ENCODE assay signal across 10 mouse cellular contexts in genomic region chr16:31493550-31493965, GRCm38 (mm10).
DNase-seq lines count a peak whose midpoint lies in the region; ATAC-seq and TF ChIP-seq lines count a peak whose summit lies in the region.
"Had no signal": no experiment of that assay in that cellular context is flagged by ENCODE, and none has a peak within 500 bp of the region (broad histone marks: within the 10 kb centered on the region; RNA-seq: fewer than 3 reads in every experiment).

No protein-coding gene starts in this region.

- intact Hi-C loops in gastrocnemius, adult 2 months (cut with DNase I): no loop called here

- H3K27me3 ChIP-seq in lung, postnatal 0 days (replicated peaks; ENCODE audit: insufficient read depth, low read length): no peaks in the 10 kb centered on the region
- no peaks in the 10 kb centered on the region for H3K27me3 ChIP-seq in forebrain, embryonic 15.5 days
- no peaks in the 10 kb centered on the region for H3K27me3 ChIP-seq in stomach, embryonic 14.5 days (ENCODE audit: control insufficient read depth, insufficient read depth, low read length)
- H3K27me3 ChIP-seq: heart, embryonic 15.5 days had no signal

- H3K9ac ChIP-seq in lung, postnatal 0 days (replicated peaks; ENCODE audit: low read depth): no peak overlapping the region
- no peak overlapping the region for H3K9ac ChIP-seq in forebrain, embryonic 15.5 days (replicated peaks)
- H3K9ac ChIP-seq in stomach, embryonic 14.5 days (replicated peaks; ENCODE audit: low read depth, low read length): no peak overlapping the region
- H3K9ac ChIP-seq: heart, embryonic 15.5 days had no signal

- no peak for TF ChIP-seq CTCF in lung, postnatal 0 days (IDR thresholded peaks at IDR 0.05)
- no peak for TF ChIP-seq CTCF in lung, adult 2 months (IDR thresholded peaks at IDR 0.05; ENCODE audit: insufficient read depth, low read length)
- no peak for TF ChIP-seq CTCF in gastrocnemius, adult 2 months (IDR thresholded peaks at IDR 0.05)

- DNase-seq in cerebellum, adult 9-10 months: peak; percentile 61
- DNase-seq in cerebellum, postnatal 25 days: no peak
- peak; percentile 25 for DNase-seq in lung, postnatal 0 days (ENCODE audit: low spot score)
- no peak for DNase-seq in lung, adult 2 months
- DNase-seq in gastrocnemius, adult 2 months: no peak
- DNase-seq in left cerebral cortex, adult 18-20 months (ENCODE audit: low spot score in 2 of 2): no peak
- DNase-seq: right cerebral cortex, postnatal 25 days had no signal

- TF ChIP-seq EP300 in lung, postnatal 0 days (IDR thresholded peaks at IDR 0.05): no peak

- H3K4me2 ChIP-seq in lung, postnatal 0 days (replicated peaks; ENCODE audit: low read depth, low read length): peak overlapping the region; percentile 11; the same call in 1 of the 2 replicates
- H3K4me2 ChIP-seq in forebrain, embryonic 15.5 days (replicated peaks): no peak overlapping the region
- H3K4me2 ChIP-seq in stomach, embryonic 14.5 days (replicated peaks; ENCODE audit: low read depth, low read length): peak overlapping the region; percentile 17
- H3K4me2 ChIP-seq: heart, embryonic 15.5 days had no signal

- no peaks in the 10 kb centered on the region for H3K36me3 ChIP-seq in lung, postnatal 0 days (ENCODE audit: insufficient read depth, low read length)
- no peaks in the 10 kb centered on the region for H3K36me3 ChIP-seq in forebrain, embryonic 15.5 days
- no peaks in the 10 kb centered on the region for H3K36me3 ChIP-seq in stomach, embryonic 14.5 days (ENCODE audit: control insufficient read depth, insufficient read depth, low read length)
- H3K36me3 ChIP-seq: heart, embryonic 15.5 days had no signal

- 32% methylated on average over 6 of the region's 6 CpGs for WGBS in lung, postnatal 0 days
- WGBS in lung, adult 2 months: 46% methylated on average over 6 of the region's 6 CpGs
- WGBS in forebrain, embryonic 15.5 days: 36% methylated on average over 6 of the region's 6 CpGs
- WGBS in stomach, embryonic 14.5 days: 39% methylated on average over 6 of the region's 6 CpGs

- peak; percentile 46; the same call in 1 of the 2 replicates for ATAC-seq in lung, postnatal 0 days
- ATAC-seq in forebrain, embryonic 15.5 days (replicated peaks): no peak
- ATAC-seq in stomach, embryonic 14.5 days (ENCODE audit: insufficient number of reproducible peaks, insufficient read depth, low FRiP score, low read depth): no peak

- peak overlapping the region; percentile 52; the same call in 1 of the 2 replicates for H3K27ac ChIP-seq in lung, postnatal 0 days (ENCODE audit: low read length)
- peak overlapping the region; percentile 39 for H3K27ac ChIP-seq in forebrain, embryonic 15.5 days (replicated peaks)
- H3K27ac ChIP-seq in stomach, embryonic 14.5 days (ENCODE audit: low read length): no peak overlapping the region
- H3K27ac ChIP-seq in gastrocnemius, adult 2 months: no peak overlapping the region
- H3K27ac ChIP-seq: heart, embryonic 15.5 days had no signal

- H3K4me3 ChIP-seq in lung, postnatal 0 days (ENCODE audit: low read depth, low read length): no peak overlapping the region
- no peak overlapping the region for H3K4me3 ChIP-seq in lung, adult 2 months (replicated peaks; ENCODE audit: extremely low read depth, low read depth, low read length)
- H3K4me3 ChIP-seq in forebrain, embryonic 15.5 days: no peak overlapping the region
- no peak overlapping the region for H3K4me3 ChIP-seq in stomach, embryonic 14.5 days (ENCODE audit: low read depth, low read length)
- H3K4me3 ChIP-seq in gastrocnemius, adult 2 months: no peak overlapping the region
- H3K4me3 ChIP-seq: heart, embryonic 15.5 days had no signal

- H3K9me3 ChIP-seq in lung, postnatal 0 days (ENCODE audit: low read length): no peaks in the 10 kb centered on the region
- no peaks in the 10 kb centered on the region for H3K9me3 ChIP-seq in forebrain, embryonic 15.5 days
- H3K9me3 ChIP-seq in stomach, embryonic 14.5 days (ENCODE audit: control insufficient read depth, low read depth, low read length): no peaks in the 10 kb centered on the region
- H3K9me3 ChIP-seq: heart, embryonic 15.5 days had no signal

- no peak for TF ChIP-seq POLR2A in lung, adult 2 months (IDR thresholded peaks at IDR 0.05; ENCODE audit: borderline replicate concordance, extremely low read depth, low read depth, low read length)

- no peaks in the 10 kb centered on the region; the same call in 1 of the 2 replicates for H3K4me1 ChIP-seq in lung, postnatal 0 days (ENCODE audit: insufficient read depth, low read depth, low read length)
- H3K4me1 ChIP-seq in lung, adult 2 months (ENCODE audit: control insufficient read depth, insufficient read depth, low read length): peaks cover 5% of the 10 kb centered on the region; the same call in 1 of the 2 replicates
- H3K4me1 ChIP-seq in forebrain, embryonic 15.5 days: peaks cover 27% of the 10 kb centered on the region
- peaks cover 18% of the 10 kb centered on the region for H3K4me1 ChIP-seq in stomach, embryonic 14.5 days (ENCODE audit: control insufficient read depth, insufficient read depth, low read length)

Comparison
In these comparisons a context has a peak if more than half of its experiments do, and no peak if none do; other contexts are left out.
1. DNase-seq: peak in cerebellum, adult 9-10 months (single experiment) and lung, postnatal 0 days (single experiment); none in cerebellum, postnatal 25 days (0 of 2), lung, adult 2 months (single experiment), gastrocnemius, adult 2 months (single experiment) and left cerebral cortex, adult 18-20 months (0 of 2).
2. H3K27ac ChIP-seq: peak in lung, postnatal 0 days (single experiment) and forebrain, embryonic 15.5 days (single experiment); none in stomach, embryonic 14.5 days (single experiment) and gastrocnemius, adult 2 months (single experiment).